Mouse (Mus musculus) cortical plate, adult 2 months (tissue): ENCODE measurements around the gene Fam151a. TPM values are rescaled to one million over a fixed set of nuclear protein-coding genes. Genes with fewer than 3 reads are reported as not detected.
A peak's percentile ranks its signal among the peaks of the same experiment; 100 is the strongest.
"Not testable (repeated sequence)": the region's sequence is repeated elsewhere in the genome, so short reads cannot be mapped to it uniquely, and the experiment has no call there.

Source experiments
- H3K27ac ChIP-seq: fragments of 200-500 bp; 2 replicates; pipeline ENCODE4 v1.5.1; 2012; ENCODE audit warnings: low read length, control low read depth, inconsistent platforms; ENCODE audit not compliant: insufficient read depth
- H3K4me1 ChIP-seq: fragments of 200-500 bp; 2 replicates; pipeline ENCODE4 v1.6.1; 2011; ENCODE audit warnings: low read length; ENCODE audit not compliant: control insufficient read depth, insufficient read depth
- H3K4me3 ChIP-seq: fragments of 200-500 bp; 2 replicates; pipeline ENCODE4 v1.5.1; 2011; ENCODE audit warnings: mild to moderate bottlenecking, low read length, control low read depth; ENCODE audit not compliant: insufficient read depth
- CTCF ChIP-seq: fragments of 200-500 bp; IDR thresholded peaks from 2 replicates; pipeline ENCODE4 v1.5.1; 2011; ENCODE audit warnings: mild to moderate bottlenecking, control low read depth, low read length; ENCODE audit not compliant: insufficient read depth; ENCODE audit errors: extremely low read depth
- POLR2A ChIP-seq: fragments of 200-500 bp; IDR thresholded peaks from 2 replicates; pipeline ENCODE4 v1.6.1; 2011; ENCODE audit warnings: mild to moderate bottlenecking, low read length, control low read depth; ENCODE audit not compliant: insufficient read depth; ENCODE audit errors: extremely low read depth
- polyA plus RNA-seq: library from polyadenylated mRNA; depleted of rRNA; stranded (reverse); fragments of >200 nt; gene quantifications from 2 replicates; pipeline ENCODE4 v1.2.3, GENCODE M21; 2012; rRNA removed

The Fam151a gene
- polyA plus RNA-seq, 1 experiment = 0.06 TPM

DNA sequence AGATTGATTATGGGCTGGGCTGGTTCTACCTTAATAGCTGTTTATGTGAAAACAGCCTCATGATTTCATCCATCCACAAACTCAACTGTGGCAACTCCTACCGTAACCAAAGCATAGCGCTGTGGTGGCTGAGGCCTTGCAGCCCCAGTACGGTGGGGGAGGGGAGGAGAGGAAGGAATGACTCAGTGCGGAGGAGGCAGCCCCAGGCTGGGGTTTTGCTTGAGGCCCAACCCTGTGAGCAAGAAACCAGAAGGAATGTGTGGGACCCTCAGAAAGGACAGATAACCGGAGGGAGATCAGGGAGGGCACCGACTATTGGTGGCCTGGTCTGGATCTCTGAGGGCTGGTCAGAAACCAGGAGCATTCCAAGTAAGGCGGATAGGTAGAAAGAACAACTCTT, 54.1 kb downstream of the Fam151a start:
- peaks cover 15% of the 10 kb centered on the region for H3K4me1 ChIP-seq
- no peak overlapping the region for H3K4me3 ChIP-seq
- TF ChIP-seq CTCF = no peak
- TF ChIP-seq POLR2A = no peak
- no peak overlapping the region for H3K27ac ChIP-seq

DNA sequence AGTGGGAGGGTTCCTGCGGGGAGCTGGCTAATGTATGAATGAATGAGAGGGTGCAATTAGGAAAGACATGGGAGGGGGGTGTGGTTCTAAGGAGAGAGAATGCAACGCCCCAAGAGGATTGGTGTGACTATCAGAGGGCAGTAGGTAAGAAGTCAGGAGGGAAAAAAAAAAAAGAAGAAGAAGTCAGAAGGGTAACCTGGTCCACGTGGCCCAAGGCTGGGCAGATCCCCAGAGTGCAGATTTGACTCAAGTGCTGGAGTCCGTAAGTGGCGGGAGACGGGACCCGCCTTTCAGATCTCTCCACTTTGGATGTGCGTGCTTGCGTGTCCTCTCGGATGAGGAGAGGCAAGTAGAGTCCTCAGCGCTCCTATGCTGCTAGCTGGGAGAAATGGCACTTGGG, 54.9 kb downstream of the Fam151a start:
- TF ChIP-seq POLR2A = no peak
- TF ChIP-seq CTCF = no peak
- Histone ChIP-seq H3K4me1 (peaks cover 15% of the 10 kb centered on the region), H3K27ac (no peak overlapping the region), H3K4me3 (no peak overlapping the region)

DNA sequence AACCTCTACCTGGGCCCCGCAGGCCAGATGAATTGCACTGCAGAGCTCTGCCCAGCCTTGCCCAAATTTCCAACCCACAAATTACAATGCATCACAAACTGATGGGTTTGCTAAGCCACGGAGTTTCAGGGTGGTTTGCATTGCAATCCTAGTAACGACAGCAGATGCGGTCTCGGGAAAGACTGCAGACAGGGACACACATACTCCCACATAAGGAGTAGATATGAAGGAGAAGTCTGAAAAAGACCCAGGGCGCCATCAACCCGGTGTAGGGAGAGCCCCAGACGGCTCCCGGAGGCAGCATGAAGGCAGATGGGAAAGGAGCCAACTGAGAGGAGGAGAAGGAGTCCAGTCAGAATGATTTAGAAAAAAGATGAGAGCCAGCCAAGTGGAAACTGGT, 56.0 kb downstream of the Fam151a start:
- TF ChIP-seq CTCF (no peak), POLR2A (no peak)
- no peak overlapping the region for H3K4me3 ChIP-seq
- H3K27ac ChIP-seq = no peak overlapping the region
- H3K4me1 ChIP-seq = peaks cover 15% of the 10 kb centered on the region

DNA sequence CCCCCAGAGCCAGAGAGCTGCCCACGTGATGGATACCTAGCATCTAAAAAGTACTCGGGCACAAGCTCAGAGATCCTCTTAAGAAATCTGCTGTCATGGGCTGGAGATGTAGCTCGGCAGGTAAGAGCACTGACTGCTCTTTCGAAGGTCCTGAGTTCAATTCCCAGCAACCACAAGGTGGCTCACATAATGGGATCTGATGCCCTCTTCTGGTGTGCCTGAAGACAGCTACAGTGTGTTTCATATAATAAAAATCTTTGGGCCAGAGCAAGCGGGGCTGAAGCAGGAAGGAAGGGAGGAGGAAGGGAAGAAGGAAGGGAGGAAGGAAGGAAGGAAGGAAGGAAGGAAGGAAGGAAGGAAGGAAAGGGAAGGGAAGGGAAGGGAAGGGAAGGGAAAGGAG, 56.5 kb downstream of the Fam151a start:
- H3K4me3 ChIP-seq, H3K27ac ChIP-seq: not testable (repeated sequence)
- peaks cover 15% of the 10 kb centered on the region for H3K4me1 ChIP-seq
- peak; percentile 16; the same call in 1 of the 2 replicates for TF ChIP-seq CTCF

DNA sequence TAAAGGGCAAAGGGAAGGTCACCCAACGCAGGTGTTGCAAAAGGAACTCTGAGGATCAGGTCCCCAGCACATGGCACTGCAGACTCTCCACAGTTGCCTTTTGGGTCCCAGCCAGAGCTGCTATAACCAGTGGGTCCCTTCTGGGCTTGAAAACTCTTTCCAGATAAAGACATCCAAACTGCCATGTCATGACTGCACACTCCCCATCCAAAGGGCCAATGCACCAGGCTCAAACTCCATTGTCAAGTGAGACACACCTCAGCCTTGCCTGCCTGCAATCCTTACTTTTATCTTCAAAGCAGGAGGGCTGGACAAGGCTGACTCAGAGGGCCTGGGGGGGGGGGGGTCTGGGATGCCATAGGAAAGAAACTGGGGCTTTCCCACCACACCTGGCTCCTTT, 57.2 kb downstream of the Fam151a start:
- peaks cover 12% of the 10 kb centered on the region for H3K4me1 ChIP-seq
- no peak overlapping the region for H3K4me3 ChIP-seq
- no peak overlapping the region for H3K27ac ChIP-seq
- TF ChIP-seq POLR2A (no peak), CTCF (no peak)

DNA sequence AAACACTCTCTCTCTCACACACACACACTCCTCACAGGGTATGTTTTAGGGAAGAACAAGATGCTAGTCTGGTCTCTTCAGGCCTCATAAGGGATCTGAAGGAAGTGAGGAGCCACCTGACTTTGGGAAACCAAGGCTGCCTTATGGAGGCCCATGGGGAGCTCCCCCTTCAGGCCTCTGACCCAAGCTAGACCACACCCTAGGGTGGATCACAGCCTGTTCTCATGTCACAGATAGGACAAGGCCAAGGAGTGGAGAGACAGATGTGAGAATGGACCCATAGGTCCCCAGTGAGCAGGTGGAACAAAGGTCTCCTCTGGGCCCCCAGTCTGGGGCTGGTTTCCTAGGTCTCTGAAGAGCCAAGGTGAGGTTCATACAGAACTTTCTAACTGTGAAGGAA, 58.6 kb downstream of the Fam151a start:
- Histone ChIP-seq H3K4me3 (no peak overlapping the region), H3K27ac (no peak overlapping the region)
- no peak for TF ChIP-seq CTCF

DNA sequence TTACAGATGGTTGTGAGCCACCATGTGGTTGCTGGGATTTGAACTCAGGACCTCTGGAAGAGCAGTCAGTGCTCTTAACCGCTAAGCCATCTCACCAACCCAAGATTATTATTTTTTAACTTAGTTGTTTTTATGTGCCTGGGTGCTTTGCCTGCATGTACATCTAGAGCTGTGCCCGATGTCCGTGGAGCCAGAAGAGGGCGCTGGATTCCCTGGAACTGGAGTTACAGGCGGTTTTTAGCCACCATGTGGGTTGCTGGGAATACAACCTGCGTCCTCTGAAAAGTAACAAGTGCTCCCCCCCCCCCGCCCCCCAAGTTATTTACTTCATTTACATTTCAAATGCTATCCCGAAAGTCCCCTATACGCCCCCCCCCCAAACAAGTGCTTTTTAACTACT, 60.1 kb downstream of the Fam151a start:
- not testable (repeated sequence) for H3K4me3 ChIP-seq, H3K27ac ChIP-seq, H3K4me1 ChIP-seq

More for the DNA sequence above, 58.6 kb downstream of the Fam151a start:
- H3K4me1 ChIP-seq = peaks cover 8% of the 10 kb centered on the region

DNA sequence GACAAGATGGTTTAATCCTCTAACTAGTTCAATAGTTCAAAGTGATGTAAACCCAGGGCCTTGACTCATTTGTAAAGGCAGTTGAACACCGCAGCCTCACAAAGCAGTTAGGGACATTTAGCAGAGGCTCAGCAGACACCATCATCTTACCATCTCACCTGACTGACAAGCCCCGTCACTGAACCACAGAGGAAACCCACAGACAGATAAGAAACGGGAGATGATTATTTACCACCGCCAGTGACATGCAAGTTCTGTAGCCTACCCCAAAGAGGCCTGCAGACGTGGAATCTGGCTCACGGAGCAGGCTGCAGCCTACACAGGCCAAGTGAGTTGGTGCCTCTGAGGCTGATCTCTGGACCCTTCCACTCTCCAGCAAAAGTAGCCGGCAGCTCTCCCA, 60.6 kb downstream of the Fam151a start:
- TF ChIP-seq CTCF (no peak), POLR2A (no peak)
- Histone ChIP-seq H3K27ac (no peak overlapping the region), H3K4me1 (peaks cover 4% of the 10 kb centered on the region; the same call in 1 of the 2 replicates), H3K4me3 (no peak overlapping the region)

DNA sequence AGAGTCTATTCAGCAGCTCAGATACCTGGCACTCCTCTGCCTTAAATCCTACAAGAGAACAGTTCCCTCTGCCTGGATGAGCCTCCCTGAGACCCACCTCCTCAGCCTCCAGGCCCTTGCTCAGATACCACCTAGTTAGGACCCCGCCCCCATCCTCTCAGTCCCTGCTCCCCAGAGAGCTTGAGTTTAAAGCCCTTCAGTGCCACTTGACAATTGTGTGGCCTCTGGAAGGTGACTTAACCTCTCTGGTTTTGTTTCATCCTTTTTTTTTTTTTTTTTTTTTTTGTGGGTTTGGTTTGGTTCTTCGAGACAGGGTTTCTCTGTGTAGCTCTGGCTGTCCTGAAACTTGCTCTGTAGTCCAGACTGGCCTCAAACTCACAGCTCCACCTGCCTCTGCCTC, 61.6 kb downstream of the Fam151a start:
- no peaks in the 10 kb centered on the region for H3K4me1 ChIP-seq
- H3K4me3 ChIP-seq = no peak overlapping the region
- TF ChIP-seq POLR2A (no peak), CTCF (no peak)
- H3K27ac ChIP-seq = no peak overlapping the region

Other genes with a start within 250 kb of the Fam151a start
- not detected in 2 replicates for gene Bsnd, start 241.6 kb upstream of the Fam151a start, polyA plus RNA-seq
- 95.3 and 97.6 TPM in 2 replicates for gene Dhcr24, start 172.9 kb upstream of the Fam151a start, polyA plus RNA-seq
- gene Lexm, start 116.6 kb upstream of the Fam151a start, polyA plus RNA-seq = 0.08 and 0.11 TPM in 2 replicates
- gene Ttc22, start 111.5 kb upstream of the Fam151a start, polyA plus RNA-seq = 1.3 and 1.9 TPM in 2 replicates
- gene Pars2, start 82.8 kb upstream of the Fam151a start, polyA plus RNA-seq = 10.4 and 10.7 TPM in 2 replicates
- gene Ttc4, start 54.9 kb upstream of the Fam151a start, polyA plus RNA-seq = 112 and 118 TPM in 2 replicates
- gene Mroh7, start 3.0 kb upstream of the Fam151a start, polyA plus RNA-seq = 9.5 and 9.7 TPM in 2 replicates
- 21.9 and 23.9 TPM in 2 replicates for gene Acot11, start 71.1 kb downstream of the Fam151a start, polyA plus RNA-seq
- gene Ssbp3, start 176.8 kb downstream of the Fam151a start, polyA plus RNA-seq = 121 and 123 TPM in 2 replicates